Mouse (Mus musculus): ENCODE measurements at regions not wholly inside any gene's neighbourhood (a gene's known extent, or its start where the extent isn't known, plus 50 kb on each side); places are given as distances from the start of the nearest gene placed in this dataset.

GRCm38 (mm10) chr15:96763611-96764010 is 64.1 kb upstream of the Slc38a2 start:
- Histone ChIP-seq H3K36me3 (ENCODE audit: control insufficient read depth, insufficient read depth, low read length) (no peaks in the 10 kb centered on the region), H3K27me3 (ENCODE audit: control insufficient read depth, insufficient read depth, low read length) (no peaks in the 10 kb centered on the region), H3K27ac (ENCODE audit: insufficient read depth, low read length) (no peak overlapping the region), H3K4me1 (ENCODE audit: control insufficient read depth, insufficient read depth, insufficient read length) (peaks cover under 1% of the 10 kb centered on the region; the same call in 1 of the 2 replicates), H3K4me3 (ENCODE audit: extremely low read depth, insufficient read depth, insufficient read length) (no peak overlapping the region)
- TF ChIP-seq POLR2A (IDR thresholded peaks at IDR 0.05; ENCODE audit: low read depth, low read length) (no peak), CTCF (IDR thresholded peaks at IDR 0.05; ENCODE audit: extremely low read depth, insufficient read depth, insufficient read length, insufficient replicate concordance) (no peak)
- no peak for DNase-seq (ENCODE audit: low read depth in 1 of 2, low spot score in 2 of 2)
- 76% methylated on average over 1 of the region's 1 CpGs for WGBS

- TF ChIP-seq POLR2A (IDR thresholded peaks at IDR 0.05; ENCODE audit: low read depth, low read length) = no peak
- no peak for TF ChIP-seq CTCF (IDR thresholded peaks at IDR 0.05; ENCODE audit: extremely low read depth, insufficient read depth, insufficient read length, insufficient replicate concordance)
- H3K27me3 ChIP-seq (ENCODE audit: control insufficient read depth, insufficient read depth, low read length) = no peaks in the 10 kb centered on the region
- no peak overlapping the region for H3K4me3 ChIP-seq (ENCODE audit: extremely low read depth, insufficient read depth, insufficient read length)
- 0 out of 2 replicates have a peak overlapping the region, but pooled peaks have one; percentile 48 for H3K27ac ChIP-seq (ENCODE audit: insufficient read depth, low read length)
- 81% methylated on average over 13 of the region's 13 CpGs for WGBS
- H3K4me1 ChIP-seq (ENCODE audit: control insufficient read depth, insufficient read depth, insufficient read length) = peaks cover 28% of the 10 kb centered on the region; the same call in 1 of the 2 replicates
- DNase-seq (ENCODE audit: low read depth in 1 of 2, low spot score in 2 of 2) = no peak
- H3K36me3 ChIP-seq (ENCODE audit: control insufficient read depth, insufficient read depth, low read length) = no peaks in the 10 kb centered on the region
Observed at GRCm38 (mm10) chr15:96759078-96759995, 59.8 kb upstream of the Slc38a2 start.

- Histone ChIP-seq H3K36me3 (ENCODE audit: control insufficient read depth, insufficient read depth, low read length) (no peaks in the 10 kb centered on the region), H3K27me3 (ENCODE audit: control insufficient read depth, insufficient read depth, low read length) (no peaks in the 10 kb centered on the region), H3K27ac (ENCODE audit: insufficient read depth, low read length) (peak overlapping the region; percentile 49), H3K4me3 (ENCODE audit: extremely low read depth, insufficient read depth, insufficient read length) (no peak overlapping the region), H3K4me1 (ENCODE audit: control insufficient read depth, insufficient read depth, insufficient read length) (peaks cover 28% of the 10 kb centered on the region; the same call in 1 of the 2 replicates)
- no peak for TF ChIP-seq POLR2A (IDR thresholded peaks at IDR 0.05; ENCODE audit: low read depth, low read length)
- no peak for TF ChIP-seq CTCF (IDR thresholded peaks at IDR 0.05; ENCODE audit: extremely low read depth, insufficient read depth, insufficient read length, insufficient replicate concordance)
- DNase-seq (ENCODE audit: low read depth in 1 of 2, low spot score in 2 of 2) = peak; percentile 8 to 28
- 25% methylated on average over 9 of the region's 9 CpGs for WGBS
Observed at GRCm38 (mm10) chr15:96757446-96758198, 58.1 kb upstream of the Slc38a2 start.

- Histone ChIP-seq H3K36me3 (ENCODE audit: control insufficient read depth, insufficient read depth, low read length) (no peaks in the 10 kb centered on the region), H3K4me1 (ENCODE audit: control insufficient read depth, insufficient read depth, insufficient read length) (peaks cover 28% of the 10 kb centered on the region; the same call in 1 of the 2 replicates), H3K27ac (ENCODE audit: insufficient read depth, low read length) (0 out of 2 replicates have a peak overlapping the region, but pooled peaks have one; percentile 2), H3K4me3 (ENCODE audit: extremely low read depth, insufficient read depth, insufficient read length) (no peak overlapping the region), H3K27me3 (ENCODE audit: control insufficient read depth, insufficient read depth, low read length) (no peaks in the 10 kb centered on the region)
- 86% methylated on average over 7 of the region's 7 CpGs for WGBS
- no peak for DNase-seq (ENCODE audit: low read depth in 1 of 2, low spot score in 2 of 2)
- TF ChIP-seq CTCF (IDR thresholded peaks at IDR 0.05; ENCODE audit: extremely low read depth, insufficient read depth, insufficient read length, insufficient replicate concordance) (no peak), POLR2A (IDR thresholded peaks at IDR 0.05; ENCODE audit: low read depth, low read length) (no peak)
Observed at GRCm38 (mm10) chr15:96756456-96756855, 56.9 kb upstream of the Slc38a2 start.

- no peak for DNase-seq (ENCODE audit: low read depth in 1 of 2, low spot score in 2 of 2)
- peaks cover 28% of the 10 kb centered on the region; the same call in 1 of the 2 replicates for H3K4me1 ChIP-seq (ENCODE audit: control insufficient read depth, insufficient read depth, insufficient read length)
- H3K4me3 ChIP-seq (ENCODE audit: extremely low read depth, insufficient read depth, insufficient read length) = no peak overlapping the region
- H3K36me3 ChIP-seq (ENCODE audit: control insufficient read depth, insufficient read depth, low read length) = no peaks in the 10 kb centered on the region
- no peak for TF ChIP-seq POLR2A (IDR thresholded peaks at IDR 0.05; ENCODE audit: low read depth, low read length)
- H3K27ac ChIP-seq (ENCODE audit: insufficient read depth, low read length) = peak overlapping the region; percentile 15; the same call in 1 of the 2 replicates
- 77% methylated on average over 6 of the region's 6 CpGs for WGBS
- H3K27me3 ChIP-seq (ENCODE audit: control insufficient read depth, insufficient read depth, low read length) = no peaks in the 10 kb centered on the region
Observed at GRCm38 (mm10) chr15:96755951-96756350, 56.4 kb upstream of the Slc38a2 start.

- Histone ChIP-seq H3K27me3 (ENCODE audit: control insufficient read depth, insufficient read depth, low read length) (no peaks in the 10 kb centered on the region), H3K27ac (ENCODE audit: insufficient read depth, low read length) (peak overlapping the region; percentile 15; the same call in 1 of the 2 replicates), H3K4me1 (ENCODE audit: control insufficient read depth, insufficient read depth, insufficient read length) (peaks cover 28% of the 10 kb centered on the region; the same call in 1 of the 2 replicates), H3K4me3 (ENCODE audit: extremely low read depth, insufficient read depth, insufficient read length) (no peak overlapping the region), H3K36me3 (ENCODE audit: control insufficient read depth, insufficient read depth, low read length) (no peaks in the 10 kb centered on the region)
- no peak for TF ChIP-seq CTCF (IDR thresholded peaks at IDR 0.05; ENCODE audit: extremely low read depth, insufficient read depth, insufficient read length, insufficient replicate concordance)
- TF ChIP-seq POLR2A (IDR thresholded peaks at IDR 0.05; ENCODE audit: low read depth, low read length) = no peak
- 82% methylated on average over 13 of the region's 13 CpGs for WGBS
- DNase-seq (ENCODE audit: low read depth in 1 of 2, low spot score in 2 of 2) = peak in 1 of 2 experiments; percentile 31
Observed at GRCm38 (mm10) chr15:96755322-96755942, 55.9 kb upstream of the Slc38a2 start.
